Mouse (Mus musculus) neutrophil, adult 5-6 weeks (primary cell): ENCODE measurements at regions not wholly inside any gene's neighbourhood (a gene's known extent, or its start where the extent isn't known, plus 50 kb on each side); places are given as distances from the start of the nearest gene placed in this dataset.

Experiments
- ATAC-seq: fragments of 151-379, 151-347 bp; 2 replicates; pipeline ENCODE4 v1.8.0; 2017; ENCODE audit warnings: mild to moderate bottlenecking, moderate TSS enrichment; ENCODE audit not compliant: insufficient number of reproducible peaks, poor library complexity, low FRiP score, severe bottlenecking; ENCODE audit errors: extremely low read depth

GRCm38 (mm10) chr5:46488140-46488942 lies 630.9 kb upstream of the Lcorl start:
- ATAC-seq = no peak

DNA sequence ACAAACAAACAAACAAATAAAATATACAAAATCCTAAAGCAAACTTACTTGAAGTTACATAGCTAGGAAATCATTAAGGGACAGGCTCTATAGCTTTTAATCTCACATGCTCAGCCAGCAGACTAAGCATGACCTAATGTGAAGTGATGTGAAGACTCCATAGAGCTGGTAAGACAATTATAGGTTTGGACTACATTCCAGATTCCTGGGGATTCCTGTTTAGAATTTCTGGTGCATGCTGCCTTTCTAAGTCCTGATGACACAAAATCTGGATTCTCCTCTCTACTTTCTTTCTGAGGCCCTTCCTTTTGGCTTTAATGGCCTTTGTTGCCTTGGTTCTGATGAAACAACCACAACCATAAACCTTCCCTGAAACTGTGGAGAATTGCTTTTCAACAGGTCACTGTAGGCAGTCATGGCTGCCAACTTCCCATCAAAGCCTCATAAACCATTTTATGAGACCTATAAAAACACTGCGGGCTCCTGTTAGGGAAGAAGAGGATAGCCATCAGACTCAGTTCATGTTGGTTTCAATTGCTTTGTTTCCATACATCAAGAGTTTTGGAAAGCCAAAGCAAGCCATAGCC lies 629.4 kb upstream of the Lcorl start:
- no peak for ATAC-seq

- no peak for ATAC-seq
Observed at GRCm38 (mm10) chr5:46456356-46456755, 598.9 kb upstream of the Lcorl start.

DNA sequence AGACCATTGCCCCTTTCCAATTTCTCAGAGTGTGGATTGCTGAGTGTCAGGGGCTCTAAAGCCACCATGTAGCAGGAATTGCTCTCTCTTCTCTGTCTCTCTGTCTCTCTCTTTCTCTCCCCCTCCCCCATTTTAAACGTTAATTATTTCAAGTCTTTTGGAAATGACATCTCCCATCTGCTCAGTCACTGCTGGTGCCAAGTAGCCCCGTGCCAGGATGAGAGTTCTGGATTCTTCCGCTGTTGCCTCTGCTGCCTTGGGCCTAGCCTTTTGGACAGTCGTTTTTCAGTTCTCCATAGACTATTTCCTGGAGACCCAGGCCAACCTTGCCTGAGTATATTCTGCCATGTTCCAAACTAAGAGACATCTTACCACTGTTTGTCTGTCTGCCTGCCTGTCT lies 590.9 kb upstream of the Lcorl start:
- ATAC-seq = no peak

DNA sequence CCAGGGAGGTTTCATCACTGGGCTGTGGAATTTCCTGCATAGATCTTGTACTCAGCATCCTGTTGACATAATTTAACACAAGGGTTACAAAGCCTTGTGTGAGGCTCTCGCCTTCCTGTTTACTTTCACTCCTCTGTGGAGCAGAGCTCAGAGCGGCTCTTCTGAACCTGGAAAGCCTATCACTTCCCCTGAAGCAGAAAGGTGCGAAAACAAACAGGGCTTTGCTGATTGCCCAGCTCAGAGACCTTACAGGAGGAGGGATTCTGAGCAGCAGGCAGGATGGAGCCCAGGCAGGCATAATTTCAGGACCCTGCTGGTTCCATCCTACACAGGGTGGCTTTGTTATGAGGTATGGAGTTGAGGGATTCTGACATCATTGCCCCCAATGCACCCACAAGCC lies 588.4 kb upstream of the Lcorl start:
- ATAC-seq = no peak

GRCm38 (mm10) chr5:46445122-46445521 lies 587.7 kb upstream of the Lcorl start:
- no peak for ATAC-seq

DNA sequence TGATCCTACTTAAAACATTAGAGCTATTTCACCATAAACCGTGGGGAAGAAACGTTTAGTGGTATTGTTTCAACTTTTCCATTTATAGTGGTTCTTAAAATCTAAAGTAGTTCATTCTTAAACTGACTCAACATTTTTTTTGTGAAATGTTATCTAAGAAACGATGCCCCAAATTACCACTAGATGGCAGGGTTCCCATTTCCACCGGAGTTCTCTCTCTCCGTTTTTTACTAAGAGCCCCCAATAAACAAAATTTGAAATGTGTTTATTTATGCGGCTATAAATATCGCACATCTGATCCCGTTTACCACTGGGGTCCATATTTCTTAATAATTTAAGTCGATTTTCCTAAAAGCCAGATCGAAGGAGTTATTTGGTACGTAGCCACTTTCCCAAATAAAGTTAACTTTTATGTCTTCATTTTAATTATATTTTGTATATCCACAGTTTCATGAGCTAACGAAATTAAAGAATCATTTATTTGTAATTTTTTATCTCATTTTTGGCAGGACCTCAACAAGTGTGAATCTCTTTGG lies 586.5 kb upstream of the Lcorl start:
- no peak for ATAC-seq

- no peak for ATAC-seq
Observed at GRCm38 (mm10) chr5:46442600-46443248, 585.3 kb upstream of the Lcorl start.

DNA sequence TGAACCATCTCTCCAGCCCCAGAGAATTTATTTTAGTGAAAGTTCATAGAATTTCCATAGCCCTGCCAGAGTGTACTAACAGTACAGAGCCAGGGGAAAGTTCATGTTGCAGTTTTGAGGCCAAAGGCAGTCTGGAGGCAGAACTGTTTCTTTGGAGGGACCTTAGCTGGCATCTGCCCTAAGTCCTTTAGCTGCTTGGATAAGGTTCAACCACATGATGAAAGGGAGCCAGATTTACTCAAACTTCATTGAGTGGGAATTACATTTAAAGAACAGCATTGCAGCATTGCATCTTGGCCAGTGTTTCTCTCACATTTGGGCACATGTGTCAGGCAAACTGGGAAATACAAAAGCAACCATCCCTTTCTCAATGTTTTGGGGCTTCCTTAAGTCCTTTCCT lies 584.3 kb upstream of the Lcorl start:
- no peak for ATAC-seq

DNA sequence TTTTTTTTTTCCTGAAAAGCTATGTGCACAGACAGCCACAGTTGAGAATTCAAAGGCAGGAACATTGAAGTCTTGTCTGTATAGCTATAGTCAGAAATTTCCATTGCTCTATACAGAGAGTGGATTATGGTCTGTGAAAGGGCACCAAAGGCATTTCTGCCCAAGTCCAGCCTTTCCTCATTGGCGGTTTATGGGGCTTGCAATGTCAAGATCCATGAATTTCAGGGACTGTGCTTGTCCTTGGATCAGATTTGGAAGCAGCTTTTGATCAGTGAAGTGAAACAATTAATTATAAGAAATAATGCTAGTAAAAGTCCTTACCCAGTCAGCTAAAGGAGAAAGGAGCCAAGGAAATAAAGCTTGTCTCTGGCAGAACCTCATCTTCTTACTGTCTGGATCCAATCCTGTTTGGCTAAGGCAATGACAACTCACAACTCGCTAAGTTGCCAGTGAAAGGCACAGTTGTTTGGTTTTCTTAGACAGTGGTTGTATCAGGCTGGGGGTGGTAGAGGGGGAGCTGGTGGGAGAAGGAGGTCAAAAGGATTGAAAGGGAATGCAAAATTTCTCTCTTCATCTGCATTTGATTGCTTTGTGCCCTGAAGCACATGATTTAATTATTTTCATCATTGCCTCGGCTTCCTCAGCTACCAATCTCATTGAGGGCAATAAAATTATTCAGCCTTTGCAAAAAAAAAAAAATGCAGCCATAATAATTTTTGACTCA lies 574.4 kb upstream of the Lcorl start:
- no peak for ATAC-seq

DNA sequence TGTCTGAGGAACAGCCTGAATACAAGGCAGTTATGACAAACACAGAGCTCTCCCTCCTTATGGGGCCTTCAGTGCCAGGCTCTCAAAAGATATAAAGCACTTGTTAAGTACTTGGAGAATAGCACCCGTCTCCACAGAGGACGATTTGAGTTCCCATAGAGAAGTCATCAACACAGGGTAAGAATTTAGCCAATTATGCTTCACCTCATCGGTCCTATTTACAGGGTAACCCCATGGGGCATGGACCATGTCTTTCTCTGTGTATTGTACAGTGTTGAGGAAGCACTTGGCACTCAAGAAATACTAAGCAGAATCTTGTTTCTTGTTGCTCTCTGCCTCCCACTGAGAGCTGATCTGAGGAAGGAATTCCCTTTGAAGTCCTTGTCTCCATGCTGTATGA lies 565.3 kb upstream of the Lcorl start:
- ATAC-seq = no peak

- ATAC-seq = no peak
Observed at GRCm38 (mm10) chr5:46406969-46407368, 549.6 kb upstream of the Lcorl start.

GRCm38 (mm10) chr5:46406404-46406803 lies 549.0 kb upstream of the Lcorl start:
- ATAC-seq = no peak

DNA sequence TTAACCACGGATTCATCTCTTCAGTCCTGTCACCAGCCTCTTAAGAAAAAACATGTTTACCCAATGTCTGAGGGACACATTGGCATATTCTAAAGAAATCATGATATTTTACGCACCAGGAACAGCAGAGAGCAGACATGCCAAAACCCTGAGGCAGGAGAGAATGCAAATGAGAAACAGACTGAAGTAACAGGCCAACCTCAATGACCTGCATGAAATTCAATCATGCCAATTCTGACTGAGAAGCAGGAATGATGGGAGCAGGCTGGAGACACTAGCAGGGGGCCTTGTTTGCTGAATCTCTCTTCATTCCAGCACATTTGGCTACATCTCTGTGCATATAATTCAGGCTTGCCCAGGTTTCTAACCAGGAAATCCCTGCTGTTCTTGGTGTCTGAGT lies 529.2 kb upstream of the Lcorl start:
- ATAC-seq = no peak

DNA sequence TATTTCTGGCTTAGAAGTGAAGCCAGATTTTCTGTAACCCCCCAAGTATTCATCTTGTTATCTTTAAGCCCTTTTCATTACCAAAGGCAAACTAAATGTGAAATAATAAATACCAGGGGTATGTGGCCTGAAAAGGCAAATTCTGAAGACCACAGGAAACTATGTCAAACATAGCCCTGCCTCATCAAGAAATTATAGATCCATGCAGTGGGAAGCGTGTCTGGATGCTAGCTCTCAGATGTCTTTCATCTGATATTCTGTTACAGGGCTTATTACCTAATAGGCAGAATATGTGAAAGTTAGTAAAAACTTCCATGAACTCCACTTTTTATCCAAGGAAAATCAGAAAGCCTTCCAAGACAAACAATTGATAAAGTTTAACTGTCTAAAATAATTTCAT lies 509.9 kb upstream of the Lcorl start:
- ATAC-seq = no peak

GRCm38 (mm10) chr5:46363661-46364060 lies 506.2 kb upstream of the Lcorl start:
- no peak for ATAC-seq

GRCm38 (mm10) chr5:46361637-46362036 lies 504.2 kb upstream of the Lcorl start:
- no peak for ATAC-seq

DNA sequence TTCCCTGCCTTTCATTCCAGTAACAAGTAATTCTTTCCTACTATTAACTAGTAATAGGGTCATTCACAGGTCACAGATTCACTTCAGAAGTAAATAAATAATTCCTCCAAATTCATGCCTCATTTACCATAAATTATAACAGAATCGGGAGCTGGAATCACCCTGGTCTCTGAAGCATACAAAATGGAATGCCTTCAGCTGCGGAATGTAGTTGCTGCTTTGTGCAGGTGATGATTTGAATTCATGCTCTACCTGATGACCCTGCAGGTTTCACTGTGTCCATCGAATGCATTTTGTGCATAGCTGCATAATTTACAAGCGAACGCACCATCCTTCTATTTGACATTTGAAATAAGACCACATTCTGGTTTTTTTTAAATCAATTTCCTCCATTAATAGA lies 491.0 kb upstream of the Lcorl start:
- ATAC-seq = no peak

- ATAC-seq = peak; percentile 56
Observed at GRCm38 (mm10) chr5:46347368-46348083, 490.1 kb upstream of the Lcorl start.
